Mouse (Mus musculus) heart, adult 8-10 months (tissue): ENCODE data around the gene Mark3. TPM values are rescaled to one million over a fixed set of nuclear protein-coding genes. Genes with fewer than 3 reads are reported as not detected.
"Not testable (repeated sequence)": the region's sequence is repeated elsewhere in the genome, so short reads cannot be mapped to it uniquely, and the experiment has no call there.

Experiments
- DNase-seq: peaks from one replicate; pipeline ENCODE4 v3.0.0; 2022; ENCODE audit warnings: low spot score
- total RNA-seq, 4 experiments: library from RNA; stranded (reverse); gene quantifications; 2 replicates each; pipeline ENCODE4 v1.2.4; 2022

The Mark3 gene
- total RNA-seq, 4 experiments from 2014 or later, result 46.0 to 50.4 (median 47.1) TPM

GRCm38 (mm10) chr12:111618266-111618665 lies 43.9 kb downstream of the Mark3 start:
- DNase-seq, result no peak

GRCm38 (mm10) chr12:111648061-111648645 lies 73.8 kb downstream of the Mark3 start:
- DNase-seq, result no peak

GRCm38 (mm10) chr12:111652953-111653352 lies 78.6 kb downstream of the Mark3 start:
- DNase-seq, result no peak

- DNase-seq, result peak; percentile 65
Measured at GRCm38 (mm10) chr12:111653434-111653833, 79.1 kb downstream of the Mark3 start.

GRCm38 (mm10) chr12:111655695-111656094 lies 81.4 kb downstream of the Mark3 start:
- DNase-seq, result no peak

GRCm38 (mm10) chr12:111659331-111659730 lies 85.0 kb downstream of the Mark3 start:
- no peak for DNase-seq

- DNase-seq, result no peak
Measured at GRCm38 (mm10) chr12:111660628-111661027, 86.3 kb downstream of the Mark3 start.

GRCm38 (mm10) chr12:111661554-111661953 lies 87.2 kb downstream of the Mark3 start:
- not testable (repeated sequence) for DNase-seq

- DNase-seq, result no peak
Measured at GRCm38 (mm10) chr12:111663228-111664143, 89.2 kb downstream of the Mark3 start.

GRCm38 (mm10) chr12:111664144-111664634 lies 89.9 kb downstream of the Mark3 start:
- peak; percentile 54 for DNase-seq

GRCm38 (mm10) chr12:111665041-111665880 lies 90.9 kb downstream of the Mark3 start:
- no peak for DNase-seq

- DNase-seq, result no peak
Measured at GRCm38 (mm10) chr12:111666380-111666779, 92.1 kb downstream of the Mark3 start.

- no peak for DNase-seq
Measured at GRCm38 (mm10) chr12:111667421-111667820, 93.1 kb downstream of the Mark3 start.

GRCm38 (mm10) chr12:111668457-111668912 lies 94.2 kb downstream of the Mark3 start:
- DNase-seq, result peak; percentile 98

GRCm38 (mm10) chr12:111669000-111669788 lies 94.9 kb downstream of the Mark3 start:
- peak; percentile 80 for DNase-seq

GRCm38 (mm10) chr12:111669961-111670360 lies 95.6 kb downstream of the Mark3 start:
- DNase-seq, result no peak

- DNase-seq, result no peak
Measured at GRCm38 (mm10) chr12:111670371-111670971, 96.1 kb downstream of the Mark3 start.

GRCm38 (mm10) chr12:111670976-111671375 lies 96.7 kb downstream of the Mark3 start:
- DNase-seq, result no peak

- no peak for DNase-seq
Measured at GRCm38 (mm10) chr12:111671431-111671902, 97.1 kb downstream of the Mark3 start.

- peak; percentile 89 for DNase-seq
Measured at GRCm38 (mm10) chr12:111672176-111672575, 97.9 kb downstream of the Mark3 start, which contains the start of gene Ckb. Gene Ckb (minus strand): TSS chr12:111672338.
